ENCODE assay signal across 1 mouse cellular context in the genomic region with DNA sequence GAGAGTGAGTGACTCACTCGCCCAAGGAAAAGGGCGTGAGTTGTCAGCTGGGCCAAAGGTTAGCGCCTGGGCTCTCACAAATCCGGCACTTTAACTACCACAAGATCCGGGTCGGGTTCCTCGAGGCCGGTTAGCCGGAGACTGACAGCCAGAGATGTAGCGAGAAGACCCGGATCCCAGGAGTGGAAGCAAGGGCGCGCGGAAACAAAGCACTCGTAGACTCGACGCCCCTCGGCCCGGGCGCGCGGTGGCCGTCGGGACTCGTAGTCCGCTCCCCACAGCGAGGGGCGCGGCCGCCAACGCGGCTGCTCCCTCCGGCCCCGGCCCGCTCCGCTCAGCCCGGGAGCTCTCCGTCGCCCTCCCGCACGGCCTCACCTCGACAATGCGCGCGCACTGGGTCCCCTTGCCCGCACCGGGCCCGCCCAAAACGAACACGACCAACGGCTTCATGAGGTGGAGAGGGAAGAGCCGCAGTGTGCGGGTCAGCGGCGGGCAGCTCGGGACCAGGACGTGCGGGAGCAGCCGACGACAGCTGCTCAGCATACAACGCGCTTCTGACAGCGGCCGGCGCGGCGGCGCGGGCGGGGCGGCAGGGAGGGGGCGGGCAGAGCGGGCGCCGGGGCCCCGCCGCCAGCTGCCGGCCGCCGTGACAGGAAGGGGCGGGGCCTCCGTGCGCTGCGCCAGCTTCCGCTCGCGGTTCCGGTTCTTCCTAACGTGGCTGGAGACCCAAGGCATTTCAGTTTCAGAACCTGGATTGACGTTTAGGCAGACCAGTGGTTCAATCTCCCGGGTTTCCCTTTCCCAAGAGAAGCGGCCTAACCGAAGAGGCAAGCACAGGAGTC.
TF ChIP-seq lines count a peak whose summit lies in the region.

Cmpk1 (minus strand) TSS at position 651 of the 842 bp plus-strand sequence.

TF ChIP-seq in CH12.LX, 34 proteins besides CTCF, POLR2A, EP300 and RAD21 (continued from another document):
- peak; percentile 96 for TF ChIP-seq NELFE (IDR thresholded peaks at IDR 0.05; ENCODE audit: low read depth, low read length)
- TF ChIP-seq KAT2A (IDR thresholded peaks at IDR 0.05; ENCODE audit: insufficient replicate concordance, low read length): 0 out of 2 replicates have a peak, but pooled peaks have one; percentile 71
- no peak for TF ChIP-seq ETS1 (conservative IDR thresholded peaks at IDR 0.05; ENCODE audit: low read depth, low read length)
- peak; percentile 68 for TF ChIP-seq IRF4 (IDR thresholded peaks at IDR 0.05; ENCODE audit: low read depth, low read length)
- TF ChIP-seq SIN3A (IDR thresholded peaks at IDR 0.05; ENCODE audit: low read length): peak; percentile 88
- TF ChIP-seq POLR2AphosphoS2 (IDR thresholded peaks at IDR 0.05; ENCODE audit: low read depth, low read length): peak; percentile 88; the same call in 1 of the 2 replicates
- TF ChIP-seq CHD1 (IDR thresholded peaks at IDR 0.05; ENCODE audit: low read depth, low read length): 0 out of 2 replicates have a peak, but pooled peaks have one; percentile 8
- peak; percentile 92 for TF ChIP-seq TBP (conservative IDR thresholded peaks at IDR 0.05; ENCODE audit: low read depth, low read length)
- no peak; the same call in 1 of the 2 replicates for TF ChIP-seq MEF2A (IDR thresholded peaks at IDR 0.05; ENCODE audit: borderline replicate concordance, low read depth, low read length)
- peak; percentile 89 for TF ChIP-seq TCF12 (IDR thresholded peaks at IDR 0.05; ENCODE audit: low read depth, low read length)
- TF ChIP-seq USF1 (IDR thresholded peaks at IDR 0.05; ENCODE audit: low read depth, low read length): no peak
- peak; percentile 76 for TF ChIP-seq HCFC1 (IDR thresholded peaks at IDR 0.05; ENCODE audit: low read depth, low read length)
- TF ChIP-seq MXI1 (IDR thresholded peaks at IDR 0.05; ENCODE audit: low read depth, low read length): peak; percentile 87
- TF ChIP-seq GABPA (IDR thresholded peaks at IDR 0.05; ENCODE audit: insufficient replicate concordance, low read depth, low read length): no peak
- no peak for TF ChIP-seq ZKSCAN1 (IDR thresholded peaks at IDR 0.05; ENCODE audit: borderline replicate concordance, low read depth, low read length)
- TF ChIP-seq ZNF384 (IDR thresholded peaks at IDR 0.05; ENCODE audit: low read depth, low read length): no peak
- no peak for TF ChIP-seq RCOR1 (conservative IDR thresholded peaks at IDR 0.05; ENCODE audit: low read depth, low read length)
- TF ChIP-seq NRF1 (IDR thresholded peaks at IDR 0.05; ENCODE audit: low read depth, low read length): peak; percentile 52; the same call in 1 of the 2 replicates
- TF ChIP-seq SMC3 (IDR thresholded peaks at IDR 0.05; ENCODE audit: low read depth, low read length): no peak
- no peak for TF ChIP-seq JUN (IDR thresholded peaks at IDR 0.05; ENCODE audit: insufficient read depth, low read depth, low read length)
TF ChIP-seq in CH12.LX: peak in this region for 14.
